In genomic region chr2:132723958-132724431, GRCm38 (mm10) we compare ENCODE assay signal across 13 mouse cellular contexts. TPM values are rescaled to one million over a fixed set of nuclear protein-coding genes. Genes with fewer than 3 reads are reported as not detected.
DNase-seq lines count a peak whose midpoint lies in the region; ATAC-seq and TF ChIP-seq lines count a peak whose summit lies in the region.
"Had no signal": no experiment of that assay in that cellular context is flagged by ENCODE, and none has a peak within 500 bp of the region (broad histone marks: within the 10 kb centered on the region; RNA-seq: fewer than 3 reads in every experiment).

No protein-coding gene starts in this region.

- DNase-seq in right cerebral cortex, postnatal 25 days = no peak
- DNase-seq in testis, postnatal 14 days (ENCODE audit: low spot score) = no peak
- DNase-seq in left cerebral cortex, postnatal 14 days (ENCODE audit: low spot score in 2 of 2) = no peak
- DNase-seq: gastrocnemius, adult 2 months; lung, embryonic 14.5 days; right cerebral cortex, postnatal 14 days had no signal

- H3K4me2 ChIP-seq in intestine, embryonic 15.5 days (replicated peaks) = no peak overlapping the region
- H3K4me2 ChIP-seq in intestine, postnatal 0 days (replicated peaks; ENCODE audit: low read depth) = no peak overlapping the region
- no peak overlapping the region for H3K4me2 ChIP-seq in forebrain, embryonic 13.5 days
- no peak overlapping the region for H3K4me2 ChIP-seq in hindbrain, embryonic 15.5 days
- no peak overlapping the region for H3K4me2 ChIP-seq in neural tube, embryonic 14.5 days (ENCODE audit: low read depth, low read length)
- H3K4me2 ChIP-seq: heart, embryonic 13.5 days; limb, embryonic 13.5 days; lung, embryonic 14.5 days had no signal

- H3K9ac ChIP-seq in intestine, embryonic 15.5 days = no peak overlapping the region
- H3K9ac ChIP-seq in intestine, postnatal 0 days (ENCODE audit: low read depth, low read length) = no peak overlapping the region
- H3K9ac ChIP-seq in forebrain, embryonic 13.5 days = no peak overlapping the region
- H3K9ac ChIP-seq in hindbrain, embryonic 15.5 days = no peak overlapping the region
- H3K9ac ChIP-seq in neural tube, embryonic 14.5 days (replicated peaks; ENCODE audit: low read depth, low read length) = no peak overlapping the region
- H3K9ac ChIP-seq: heart, embryonic 13.5 days; limb, embryonic 13.5 days; lung, embryonic 14.5 days had no signal

- H3K9me3 ChIP-seq in intestine, embryonic 15.5 days = no peaks in the 10 kb centered on the region
- no peaks in the 10 kb centered on the region for H3K9me3 ChIP-seq in intestine, postnatal 0 days (ENCODE audit: control insufficient read depth)
- no peaks in the 10 kb centered on the region for H3K9me3 ChIP-seq in forebrain, embryonic 13.5 days (replicated peaks)
- H3K9me3 ChIP-seq in hindbrain, embryonic 15.5 days = no peaks in the 10 kb centered on the region
- no peaks in the 10 kb centered on the region for H3K9me3 ChIP-seq in neural tube, embryonic 14.5 days (ENCODE audit: control insufficient read depth, low read length)
- H3K9me3 ChIP-seq: heart, embryonic 13.5 days; limb, embryonic 13.5 days had no signal

- no peak overlapping the region for H3K27ac ChIP-seq in intestine, embryonic 15.5 days
- no peak overlapping the region for H3K27ac ChIP-seq in intestine, postnatal 0 days (ENCODE audit: low read depth, low read length)
- H3K27ac ChIP-seq in forebrain, embryonic 13.5 days = 0 out of 2 replicates have a peak overlapping the region, but pooled peaks have one; percentile 36
- H3K27ac ChIP-seq in hindbrain, embryonic 15.5 days (replicated peaks) = peak overlapping the region; percentile 68
- H3K27ac ChIP-seq in neural tube, embryonic 14.5 days (ENCODE audit: low read depth, low read length) = peak overlapping the region; percentile 66
- H3K27ac ChIP-seq: gastrocnemius, adult 2 months; heart, embryonic 13.5 days; limb, embryonic 13.5 days had no signal

- WGBS in intestine, embryonic 15.5 days = 83% methylated on average over 5 of the region's 5 CpGs
- WGBS in intestine, postnatal 0 days = 73% methylated on average over 5 of the region's 5 CpGs
- WGBS in forebrain, embryonic 13.5 days = 27% methylated on average over 5 of the region's 5 CpGs
- 30% methylated on average over 5 of the region's 5 CpGs for WGBS in hindbrain, embryonic 15.5 days
- 22% methylated on average over 5 of the region's 5 CpGs for WGBS in neural tube, embryonic 14.5 days

- no peaks in the 10 kb centered on the region for H3K27me3 ChIP-seq in intestine, embryonic 15.5 days (replicated peaks)
- H3K27me3 ChIP-seq in intestine, postnatal 0 days (replicated peaks; ENCODE audit: control insufficient read depth, insufficient read depth, low read length) = no peaks in the 10 kb centered on the region
- no peaks in the 10 kb centered on the region for H3K27me3 ChIP-seq in forebrain, embryonic 13.5 days
- H3K27me3 ChIP-seq in hindbrain, embryonic 15.5 days = no peaks in the 10 kb centered on the region
- H3K27me3 ChIP-seq in neural tube, embryonic 14.5 days (ENCODE audit: control insufficient read depth, insufficient read depth, low read length) = no peaks in the 10 kb centered on the region
- H3K27me3 ChIP-seq: heart, embryonic 13.5 days; limb, embryonic 13.5 days had no signal

- no peaks in the 10 kb centered on the region for H3K36me3 ChIP-seq in intestine, embryonic 15.5 days
- no peaks in the 10 kb centered on the region for H3K36me3 ChIP-seq in intestine, postnatal 0 days (ENCODE audit: control insufficient read depth, insufficient read depth)
- no peaks in the 10 kb centered on the region for H3K36me3 ChIP-seq in forebrain, embryonic 13.5 days (ENCODE audit: poor library complexity, severe bottlenecking)
- H3K36me3 ChIP-seq in hindbrain, embryonic 15.5 days = no peaks in the 10 kb centered on the region
- no peaks in the 10 kb centered on the region for H3K36me3 ChIP-seq in neural tube, embryonic 14.5 days (ENCODE audit: control insufficient read depth, insufficient read depth, low read length)

- TF ChIP-seq CTCF in intestine, postnatal 0 days (IDR thresholded peaks at IDR 0.05; ENCODE audit: low read depth) = no peak

- intact Hi-C loops in left cerebral cortex, postnatal 14 days (cut with DNase I) = no loop called here

- ATAC-seq in intestine, embryonic 15.5 days = 0 out of 2 replicates have a peak, but pooled peaks have one; percentile 25
- ATAC-seq in intestine, postnatal 0 days = no peak
- peak; percentile 55; the same call in 1 of the 2 replicates for ATAC-seq in forebrain, embryonic 13.5 days
- ATAC-seq in hindbrain, embryonic 15.5 days (ENCODE audit: low FRiP score, low read depth) = peak; percentile 67
- ATAC-seq in neural tube, embryonic 14.5 days (ENCODE audit: low read depth) = peak; percentile 58

- no peaks in the 10 kb centered on the region for H3K4me1 ChIP-seq in intestine, embryonic 15.5 days (replicated peaks)
- H3K4me1 ChIP-seq in intestine, postnatal 0 days (replicated peaks; ENCODE audit: control insufficient read depth, insufficient read depth, low read length) = no peaks in the 10 kb centered on the region
- H3K4me1 ChIP-seq in forebrain, embryonic 13.5 days = peaks cover 36% of the 10 kb centered on the region
- peaks cover 33% of the 10 kb centered on the region for H3K4me1 ChIP-seq in hindbrain, embryonic 15.5 days (replicated peaks)
- H3K4me1 ChIP-seq in neural tube, embryonic 14.5 days (ENCODE audit: control insufficient read depth, insufficient read depth, low read length) = peaks cover 15% of the 10 kb centered on the region
- H3K4me1 ChIP-seq: limb, embryonic 13.5 days had no signal

- no peak overlapping the region for H3K4me3 ChIP-seq in intestine, embryonic 15.5 days (replicated peaks)
- H3K4me3 ChIP-seq in intestine, postnatal 0 days (ENCODE audit: low read depth, low read length) = no peak overlapping the region
- no peak overlapping the region for H3K4me3 ChIP-seq in forebrain, embryonic 13.5 days
- H3K4me3 ChIP-seq in hindbrain, embryonic 15.5 days = no peak overlapping the region
- H3K4me3 ChIP-seq in neural tube, embryonic 14.5 days (ENCODE audit: low read depth, low read length) = no peak overlapping the region
- H3K4me3 ChIP-seq: gastrocnemius, adult 2 months; heart, embryonic 13.5 days; limb, embryonic 13.5 days had no signal

RNA-seq across cellular contexts. Expression of gene Shld1, which starts 37.3 kb away (rescaled TPM):
- polyA plus RNA-seq in intestine, embryonic 15.5 days (2015; fragmentation: Nextera tagmentation; extraction: Ambion mirVana) = 13.6 and 14.2 TPM in 2 replicates
- 11.2 and 11.7 TPM in 2 replicates for polyA plus RNA-seq in intestine, postnatal 0 days (2015; fragmentation: Nextera tagmentation; extraction: Ambion mirVana)
- 21.7 and 23.6 TPM in 2 replicates for polyA plus RNA-seq in forebrain, embryonic 13.5 days (2015; fragmentation: Nextera tagmentation; extraction: Ambion mirVana)
- 18.8 and 22.6 TPM in 2 replicates for polyA plus RNA-seq in hindbrain, embryonic 15.5 days (2015; fragmentation: Nextera tagmentation; extraction: Ambion mirVana)
- 22.1 and 26.3 TPM in 2 replicates for polyA plus RNA-seq in neural tube, embryonic 14.5 days (2014; fragmentation: Nextera tagmentation; extraction: Ambion mirVana)
- total RNA-seq in left cerebral cortex, postnatal 14 days (2021) = 1 to 10 TPM; 7.3 to 9.8 TPM

RNA-seq across cellular contexts. Expression of gene Chgb, which starts 57.1 kb away (rescaled TPM):
- 45.1 and 53.1 TPM in 2 replicates for polyA plus RNA-seq in intestine, embryonic 15.5 days (2015; fragmentation: Nextera tagmentation; extraction: Ambion mirVana)
- polyA plus RNA-seq in intestine, postnatal 0 days (2015; fragmentation: Nextera tagmentation; extraction: Ambion mirVana) = 46.3 and 47.0 TPM in 2 replicates
- polyA plus RNA-seq in forebrain, embryonic 13.5 days (2015; fragmentation: Nextera tagmentation; extraction: Ambion mirVana) = 23.5 and 27.1 TPM in 2 replicates
- 103 and 107 TPM in 2 replicates for polyA plus RNA-seq in hindbrain, embryonic 15.5 days (2015; fragmentation: Nextera tagmentation; extraction: Ambion mirVana)
- polyA plus RNA-seq in neural tube, embryonic 14.5 days (2014; fragmentation: Nextera tagmentation; extraction: Ambion mirVana) = 75.8 and 78.8 TPM in 2 replicates
- 100 to 1,000 TPM; 230 to 242 TPM for total RNA-seq in left cerebral cortex, postnatal 14 days (2021)

Comparison
In these comparisons a context has a peak if more than half of its experiments do, and no peak if none do; other contexts are left out.
1. H3K27ac ChIP-seq: peak in forebrain, embryonic 13.5 days (single experiment), hindbrain, embryonic 15.5 days (single experiment) and neural tube, embryonic 14.5 days (single experiment); none in intestine, embryonic 15.5 days (single experiment) and intestine, postnatal 0 days (single experiment).